Mouse (Mus musculus) forebrain, embryonic 14.5 days (tissue): ENCODE measurements around the gene Kcnj8. TPM values are rescaled to one million over a fixed set of nuclear protein-coding genes. Genes with fewer than 3 reads are reported as not detected.

ENCODE experiments used
- ATAC-seq: fragments of 200-750 bp; cut with Nextera tagmentation; 2 replicates; pipeline ENCODE4 v1.8.0; 2017; ENCODE audit warnings: mild to moderate bottlenecking, moderate library complexity
- DNase-seq: peaks from one replicate; pipeline ENCODE4 v3.0.0-alpha.2; 2015; ENCODE audit warnings: low spot score
- H3K27ac ChIP-seq: fragments of 300-500 bp; sonication (generic); 2 replicates; pipeline ENCODE4 v1.5.1; 2014; ENCODE audit warnings: low read depth, mild to moderate bottlenecking, control low read depth, low read length, moderate library complexity
- H3K27me3 ChIP-seq: fragments of 300-500 bp; sonication (generic); replicated peaks from 2 replicates; pipeline ENCODE4 v1.6.1; 2014; ENCODE audit warnings: low read length, control low read depth, mixed read lengths; ENCODE audit not compliant: control insufficient read depth, insufficient read depth
- H3K36me3 ChIP-seq: fragments of 300-500 bp; sonication (generic); 2 replicates; pipeline ENCODE4 v1.6.1; 2014; ENCODE audit warnings: low read length, control low read depth; ENCODE audit not compliant: control insufficient read depth, insufficient read depth
- H3K4me1 ChIP-seq: fragments of 300-500 bp; sonication (generic); 2 replicates; pipeline ENCODE4 v1.6.1; 2014; ENCODE audit warnings: antibody characterized with exemption, low read length, control low read depth; ENCODE audit not compliant: control insufficient read depth, insufficient read depth
- H3K4me2 ChIP-seq: fragments of 300-500 bp; sonication (generic); 2 replicates; pipeline ENCODE4 v1.6.1; 2014; ENCODE audit warnings: mild to moderate bottlenecking, control low read depth, low read length
- H3K4me3 ChIP-seq: fragments of 300-500 bp; sonication (generic); 2 replicates; pipeline ENCODE4 v1.5.1; 2014; ENCODE audit warnings: low read depth, low read length, control low read depth
- H3K9ac ChIP-seq: fragments of 300-500 bp; sonication (generic); 2 replicates; pipeline ENCODE4 v1.6.1; 2014; ENCODE audit warnings: mild to moderate bottlenecking, low read length, control low read depth, moderate library complexity
- H3K9me3 ChIP-seq: fragments of 300-500 bp; sonication (generic); replicated peaks from 2 replicates; pipeline ENCODE4 v1.6.1; 2016; ENCODE audit warnings: low read length, control low read depth, mixed read lengths; ENCODE audit not compliant: control insufficient read depth
- WGBS: fragments of 180-500 bp; shearing (Covaris S2); extraction: QIAGEN DNeasy Blood & Tissue Kit; methylation state at CpG from one replicate; pipeline ENCODE4 v1.1.7; 2014; 5-methylcytosine and 5-hydroxymethylcytosine counted together
- polyA plus RNA-seq: library from polyadenylated mRNA; unstranded; fragments of >200 nt; fragmentation: Nextera tagmentation; extraction: Ambion mirVana; gene quantifications from 2 replicates; pipeline ENCODE4 v1.2.1, GENCODE M21; 2014

Kcnj8 gene
- polyA plus RNA-seq, 1 experiment from 2014 or later: 15.0 TPM

GRCm38 (mm10) chr6:142558076-142558475 is 13.3 kb downstream of the Kcnj8 start:
- Histone ChIP-seq H3K36me3 (no peaks in the 10 kb centered on the region), H3K4me2 (no peak overlapping the region), H3K27me3 (no peaks in the 10 kb centered on the region), H3K27ac (no peak overlapping the region), H3K4me1 (no peaks in the 10 kb centered on the region), H3K9ac (no peak overlapping the region), H3K9me3 (no peaks in the 10 kb centered on the region), H3K4me3 (no peak overlapping the region)
- DNase-seq: no peak
- no peak for ATAC-seq
- 81% methylated on average over 10 of the region's 10 CpGs for WGBS

GRCm38 (mm10) chr6:142555988-142556387 is 15.4 kb downstream of the Kcnj8 start:
- Histone ChIP-seq H3K27ac (no peak overlapping the region), H3K9me3 (no peaks in the 10 kb centered on the region), H3K4me1 (no peaks in the 10 kb centered on the region), H3K4me3 (no peak overlapping the region), H3K9ac (no peak overlapping the region), H3K27me3 (no peaks in the 10 kb centered on the region), H3K4me2 (no peak overlapping the region), H3K36me3 (no peaks in the 10 kb centered on the region)
- 75% methylated on average over 1 of the region's 1 CpGs for WGBS
- DNase-seq (no peak), ATAC-seq (no peak)

GRCm38 (mm10) chr6:142551482-142551881 is 19.9 kb downstream of the Kcnj8 start:
- Histone ChIP-seq H3K9ac (no peak overlapping the region), H3K27me3 (no peaks in the 10 kb centered on the region), H3K4me1 (no peaks in the 10 kb centered on the region), H3K4me2 (no peak overlapping the region), H3K9me3 (no peaks in the 10 kb centered on the region), H3K4me3 (no peak overlapping the region), H3K27ac (no peak overlapping the region), H3K36me3 (no peaks in the 10 kb centered on the region)
- ATAC-seq (no peak), DNase-seq (no peak)
- 83% methylated on average over 4 of the region's 4 CpGs for WGBS

GRCm38 (mm10) chr6:142550871-142551270 is 20.5 kb downstream of the Kcnj8 start:
- no peaks in the 10 kb centered on the region for H3K9me3 ChIP-seq
- H3K4me1 ChIP-seq: no peaks in the 10 kb centered on the region
- H3K27me3 ChIP-seq: no peaks in the 10 kb centered on the region
- H3K4me3 ChIP-seq: no peak overlapping the region
- H3K9ac ChIP-seq: no peak overlapping the region
- ATAC-seq (no peak), DNase-seq (no peak)
- 87% methylated on average over 4 of the region's 4 CpGs for WGBS
- no peak overlapping the region for H3K27ac ChIP-seq
- H3K4me2 ChIP-seq: no peak overlapping the region
- H3K36me3 ChIP-seq: no peaks in the 10 kb centered on the region

- Histone ChIP-seq H3K36me3 (no peaks in the 10 kb centered on the region), H3K9me3 (no peaks in the 10 kb centered on the region), H3K4me2 (no peak overlapping the region), H3K4me1 (no peaks in the 10 kb centered on the region), H3K27ac (no peak overlapping the region), H3K27me3 (no peaks in the 10 kb centered on the region), H3K4me3 (no peak overlapping the region), H3K9ac (no peak overlapping the region)
- DNase-seq: no peak
- ATAC-seq: no peak
- WGBS: 85% methylated on average over 2 of the region's 2 CpGs
Observed at GRCm38 (mm10) chr6:142548377-142548776, 23.0 kb downstream of the Kcnj8 start.

GRCm38 (mm10) chr6:142545132-142545531 is 26.3 kb downstream of the Kcnj8 start:
- ATAC-seq (no peak), DNase-seq (no peak)
- Histone ChIP-seq H3K9me3 (no peaks in the 10 kb centered on the region), H3K4me1 (no peaks in the 10 kb centered on the region), H3K27me3 (no peaks in the 10 kb centered on the region), H3K4me3 (no peak overlapping the region), H3K9ac (no peak overlapping the region), H3K27ac (no peak overlapping the region), H3K36me3 (no peaks in the 10 kb centered on the region), H3K4me2 (0 out of 2 replicates have a peak overlapping the region, but pooled peaks have one; percentile 8)
- 55% methylated on average over 14 of the region's 14 CpGs for WGBS

- no peak overlapping the region for H3K9ac ChIP-seq
- WGBS: 86% methylated on average over 4 of the region's 4 CpGs
Observed at GRCm38 (mm10) chr6:142543648-142544047, 27.8 kb downstream of the Kcnj8 start.

GRCm38 (mm10) chr6:142542800-142543175 is 28.6 kb downstream of the Kcnj8 start:
- Histone ChIP-seq H3K9me3 (no peaks in the 10 kb centered on the region), H3K4me2 (no peak overlapping the region), H3K4me3 (no peak overlapping the region), H3K9ac (no peak overlapping the region), H3K27me3 (no peaks in the 10 kb centered on the region), H3K4me1 (no peaks in the 10 kb centered on the region), H3K27ac (no peak overlapping the region), H3K36me3 (no peaks in the 10 kb centered on the region)
- ATAC-seq (no peak), DNase-seq (no peak)
- 94% methylated on average over 6 of the region's 6 CpGs for WGBS

More at GRCm38 (mm10) chr6:142543648-142544047, 27.8 kb downstream of the Kcnj8 start:
- DNase-seq: no peak
- Histone ChIP-seq H3K9me3 (no peaks in the 10 kb centered on the region), H3K4me1 (no peaks in the 10 kb centered on the region), H3K4me3 (no peak overlapping the region), H3K4me2 (no peak overlapping the region), H3K36me3 (no peaks in the 10 kb centered on the region), H3K27me3 (no peaks in the 10 kb centered on the region), H3K27ac (no peak overlapping the region)
- no peak for ATAC-seq

GRCm38 (mm10) chr6:142542082-142542799 is 29.2 kb downstream of the Kcnj8 start:
- WGBS: 86% methylated on average over 8 of the region's 8 CpGs
- H3K36me3 ChIP-seq: no peaks in the 10 kb centered on the region
- H3K9me3 ChIP-seq: no peaks in the 10 kb centered on the region
- H3K4me2 ChIP-seq: no peak overlapping the region
- no peak overlapping the region for H3K4me3 ChIP-seq
- DNase-seq (no peak), ATAC-seq (no peak)
- no peak overlapping the region for H3K9ac ChIP-seq
- no peaks in the 10 kb centered on the region for H3K27me3 ChIP-seq
- no peaks in the 10 kb centered on the region for H3K4me1 ChIP-seq
- no peak overlapping the region for H3K27ac ChIP-seq
